Mouse (Mus musculus) CD4-positive, CD25-positive, alpha-beta regulatory T cell, adult 4 months (primary cell): ENCODE results near the gene Msrb1. TPM values are rescaled to one million over a fixed set of nuclear protein-coding genes. Genes with fewer than 3 reads are reported as not detected.
A peak's percentile ranks its signal among the peaks of the same experiment; 100 is the strongest.
"Not testable (repeated sequence)": the region's sequence is repeated elsewhere in the genome, so short reads cannot be mapped to it uniquely, and the experiment has no call there.

Source experiments
- ATAC-seq: one replicate; pipeline ENCODE4 v1.8.0; 2017
- polyA plus RNA-seq, 2 experiments: library from polyadenylated mRNA; unstranded; fragments of 100-300 nt; shearing (Covaris generic); gene quantifications; one replicate each; pipeline ENCODE4 v1.2.1; 2017

Gene Msrb1
- polyA plus RNA-seq, 2 experiments from 2014 or later: 29.3 to 30.1 TPM

- peak; percentile 90 for ATAC-seq
Observed at GRCm38 (mm10) chr17:24719494-24720222, 16.8 kb upstream of the Msrb1 start.

- ATAC-seq: not testable (repeated sequence)
Observed at GRCm38 (mm10) chr17:24720616-24721015, 15.8 kb upstream of the Msrb1 start.

DNA sequence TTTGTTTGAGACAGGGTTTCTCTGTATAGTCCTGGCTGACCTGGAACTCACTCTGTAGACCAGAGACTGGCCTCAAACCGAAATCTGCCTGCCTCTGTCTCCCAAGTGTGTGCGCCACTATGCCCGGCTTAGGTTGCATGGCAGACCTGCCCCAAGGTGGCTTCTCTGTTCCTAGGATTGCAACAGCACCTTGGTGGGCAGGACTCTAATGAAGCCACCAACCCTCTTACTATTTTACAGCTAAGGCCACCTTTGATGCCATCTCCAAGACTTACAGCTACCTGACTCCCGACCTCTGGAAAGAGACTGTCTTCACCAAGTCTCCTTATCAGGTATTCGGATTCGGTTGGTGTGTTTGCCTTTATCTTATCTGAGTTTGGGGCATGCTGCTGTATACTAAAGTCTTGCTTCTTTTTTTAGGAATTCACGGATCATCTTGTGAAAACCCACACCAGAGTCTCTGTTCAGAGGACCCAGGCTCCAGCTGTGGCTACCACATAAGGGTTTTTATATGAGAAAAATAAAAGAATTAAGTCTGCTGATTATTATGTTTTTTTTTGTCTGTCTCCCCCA is 15.0 kb upstream of the Msrb1 start:
- not testable (repeated sequence) for ATAC-seq

- ATAC-seq: no peak
Observed at GRCm38 (mm10) chr17:24722220-24722924, 14.1 kb upstream of the Msrb1 start.

DNA sequence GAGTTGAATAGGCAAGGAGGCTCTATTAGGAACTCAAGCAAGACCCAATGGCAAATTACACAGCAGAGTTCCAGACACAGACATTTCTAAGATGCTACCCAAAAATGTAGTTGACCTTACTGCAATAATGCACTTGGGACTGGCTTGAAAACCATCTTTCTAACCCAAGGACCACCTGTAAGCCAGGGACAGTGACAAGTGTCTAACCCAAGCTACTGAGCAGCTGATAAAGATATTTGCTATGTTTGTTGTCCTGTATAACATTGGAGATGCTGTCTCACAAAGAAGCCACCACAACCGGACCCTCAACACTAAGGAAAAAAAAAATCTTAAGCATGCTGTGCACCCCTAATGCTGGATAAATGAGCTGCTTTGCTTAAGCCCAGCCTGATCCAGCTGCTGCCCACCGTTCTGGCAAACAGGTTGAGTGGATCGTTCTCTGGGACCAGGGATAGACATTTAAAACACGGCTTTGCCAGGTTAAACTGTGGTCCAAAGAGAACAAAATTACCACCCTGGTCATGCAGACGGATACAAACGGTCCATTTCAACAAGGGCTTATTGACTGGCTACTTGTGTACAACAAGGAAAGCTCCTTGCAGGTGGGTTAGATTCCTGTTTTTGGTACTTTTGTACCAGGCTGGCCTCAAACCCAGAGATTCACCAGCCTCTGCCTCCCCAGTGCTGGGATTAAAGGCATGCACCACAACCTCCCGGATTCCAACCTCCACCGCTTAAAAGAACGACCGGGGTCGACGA is 13.1 kb upstream of the Msrb1 start:
- no peak for ATAC-seq

- ATAC-seq: peak; percentile 11
Observed at GRCm38 (mm10) chr17:24723881-24724180, 12.6 kb upstream of the Msrb1 start.

DNA sequence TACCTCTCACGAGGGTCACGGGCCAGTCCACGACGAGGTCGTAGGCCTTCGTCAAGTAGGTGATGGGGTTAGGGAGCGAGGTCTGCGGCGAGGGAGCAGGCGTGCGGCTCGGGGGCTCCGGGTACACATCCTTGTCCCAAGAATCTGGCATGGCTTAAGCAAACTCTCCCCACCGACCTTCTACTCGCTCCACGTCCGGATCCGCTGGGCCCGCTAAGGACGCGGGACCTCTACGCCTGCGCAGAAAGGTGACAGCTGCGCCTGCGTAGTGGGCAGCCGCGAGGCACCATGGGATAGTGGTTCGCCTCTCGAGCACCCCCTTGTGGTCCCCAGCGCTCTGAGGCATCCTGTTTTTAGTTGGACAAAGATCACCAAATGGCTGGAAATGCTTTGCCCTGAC is 12.3 kb upstream of the Msrb1 start, which contains the start of gene Ndufb10:
Gene Ndufb10 (minus strand): TSS at position 295 of the 400 bp plus-strand sequence.
- ATAC-seq: peak; percentile 50

DNA sequence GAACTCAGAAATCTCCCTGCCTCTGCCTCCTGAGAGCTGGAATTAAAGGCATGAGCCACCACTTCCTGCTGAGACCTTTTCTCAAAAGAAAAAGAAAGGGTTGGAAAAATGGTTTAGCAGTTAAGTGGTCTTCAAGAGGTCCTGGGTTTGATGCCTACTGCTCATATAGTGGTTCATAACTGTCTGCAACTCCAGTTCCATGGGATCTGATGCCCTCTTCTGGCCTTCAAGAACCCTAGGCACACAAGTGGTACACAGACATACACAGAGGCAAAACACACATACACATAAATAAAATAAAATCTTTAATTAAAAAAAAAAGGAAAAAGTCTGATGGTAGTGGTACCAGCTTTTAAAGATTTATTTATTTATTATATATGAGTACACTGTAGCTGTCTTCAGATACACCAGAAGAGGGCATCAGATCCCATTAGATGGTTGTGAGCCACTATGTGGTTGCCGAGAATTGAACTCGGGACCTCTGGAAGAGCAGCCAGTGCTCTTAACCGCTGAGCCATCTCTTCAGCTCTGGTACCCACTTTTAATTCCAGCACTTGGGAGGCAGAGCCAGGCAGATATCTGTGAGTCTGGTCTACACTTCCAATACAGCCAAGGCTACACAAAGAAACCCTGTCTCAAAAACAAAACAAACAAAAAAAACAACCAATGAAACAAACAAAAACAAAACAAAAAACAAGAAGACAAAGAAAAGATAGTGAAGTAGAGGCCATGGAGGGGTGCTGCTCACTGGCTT is 10.6 kb upstream of the Msrb1 start:
- no peak for ATAC-seq

- no peak for ATAC-seq
Observed at GRCm38 (mm10) chr17:24727618-24728017, 8.8 kb upstream of the Msrb1 start, which contains the start of gene Rpl3l. TSS of gene Rpl3l (plus strand) at chr17:24727820.

DNA sequence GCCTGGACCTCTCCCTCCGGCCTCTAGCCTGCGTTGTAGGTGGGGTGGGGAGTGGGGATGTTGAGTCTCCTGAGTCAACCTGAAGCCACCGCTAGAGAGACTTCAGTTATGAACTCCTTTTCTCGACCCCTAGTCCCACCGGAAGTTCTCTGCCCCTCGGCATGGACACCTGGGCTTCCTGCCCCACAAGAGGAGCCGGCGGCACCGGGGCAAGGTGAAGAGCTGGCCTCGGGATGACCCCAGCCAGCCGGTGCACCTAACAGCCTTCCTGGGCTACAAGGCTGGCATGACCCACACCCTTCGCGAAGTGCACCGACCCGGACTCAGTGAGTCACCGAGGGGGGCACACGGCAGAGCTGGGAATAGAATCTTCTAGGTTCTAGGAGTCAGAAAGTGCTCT is 8.3 kb upstream of the Msrb1 start:
- ATAC-seq: no peak

GRCm38 (mm10) chr17:24729067-24729466 is 7.4 kb upstream of the Msrb1 start:
- ATAC-seq: no peak

DNA sequence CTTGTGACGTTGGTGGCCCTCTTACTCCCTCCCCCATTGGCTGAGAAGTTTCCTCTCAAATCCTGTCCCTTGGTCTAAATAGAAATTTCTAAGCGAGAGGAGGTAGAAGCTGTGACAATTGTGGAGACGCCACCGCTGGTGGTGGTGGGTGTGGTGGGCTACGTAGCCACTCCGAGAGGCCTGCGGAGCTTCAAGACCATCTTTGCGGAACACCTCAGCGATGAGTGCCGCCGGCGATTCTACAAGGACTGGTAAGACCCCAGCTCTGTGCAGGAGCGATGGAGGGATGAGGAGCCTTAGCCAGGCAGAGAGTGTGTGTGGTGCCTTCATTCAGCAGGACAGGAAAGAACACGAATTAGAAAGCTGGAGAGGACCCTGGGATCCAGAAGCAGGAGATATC is 5.7 kb upstream of the Msrb1 start:
- ATAC-seq: no peak

DNA sequence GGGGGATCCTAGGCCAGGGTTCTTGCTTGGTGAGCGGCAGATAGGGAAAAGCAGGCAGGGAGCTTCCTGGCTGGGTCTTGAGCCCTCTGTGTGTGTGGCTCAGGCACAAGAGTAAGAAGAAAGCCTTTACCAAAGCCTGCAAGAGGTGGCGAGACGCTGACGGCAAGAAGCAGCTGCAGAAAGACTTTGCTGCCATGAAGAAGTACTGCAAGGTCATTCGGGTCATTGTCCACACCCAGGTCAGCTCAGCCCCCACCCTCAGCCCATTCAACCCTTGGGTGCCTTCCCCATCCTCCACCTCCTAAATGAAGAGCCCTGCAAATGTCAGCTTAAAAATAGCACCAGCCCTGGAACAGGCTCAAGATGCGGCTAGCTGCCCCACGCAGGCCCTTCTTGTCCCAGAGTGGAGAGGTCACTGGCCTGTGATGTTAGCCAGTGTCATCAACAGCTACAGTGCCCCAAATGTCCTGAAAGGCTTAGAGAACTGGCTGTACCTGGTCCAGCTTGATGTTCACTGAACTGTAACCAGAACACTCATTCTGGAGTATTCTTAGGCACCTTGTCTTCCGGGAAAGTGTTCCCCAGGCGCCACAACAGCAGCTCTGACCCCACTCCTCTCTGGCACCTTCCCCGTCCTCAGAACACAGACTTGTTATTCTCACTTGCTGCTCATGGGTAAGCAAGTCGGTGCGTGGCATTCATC is 4.1 kb upstream of the Msrb1 start:
- no peak for ATAC-seq

DNA sequence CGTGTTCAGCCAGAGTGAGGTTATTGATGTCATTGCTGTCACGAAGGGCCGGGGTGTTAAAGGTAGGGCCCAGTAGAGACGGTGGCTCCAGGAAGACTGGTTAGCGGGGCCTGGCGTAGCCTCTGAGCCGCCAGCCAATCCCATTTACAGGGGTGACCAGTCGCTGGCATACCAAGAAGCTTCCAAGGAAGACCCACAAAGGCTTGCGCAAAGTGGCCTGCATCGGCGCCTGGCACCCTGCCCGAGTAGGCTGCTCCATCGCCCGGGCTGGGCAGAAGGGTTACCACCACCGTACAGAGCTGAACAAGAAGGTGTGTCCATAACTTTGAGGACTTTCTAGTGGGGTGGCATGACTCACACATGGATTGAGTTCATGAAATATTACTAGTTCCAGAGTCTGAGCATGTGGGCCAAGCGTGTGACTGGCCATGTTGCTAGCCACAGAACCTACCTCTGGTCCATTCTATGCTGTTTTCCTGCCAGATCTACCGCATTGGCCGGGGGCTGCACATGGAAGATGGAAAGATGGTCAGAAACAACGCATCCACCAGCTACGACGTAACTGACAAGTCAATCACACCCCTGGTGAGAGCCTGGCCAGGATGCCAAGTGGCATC is 2.9 kb upstream of the Msrb1 start:
- no peak for ATAC-seq

DNA sequence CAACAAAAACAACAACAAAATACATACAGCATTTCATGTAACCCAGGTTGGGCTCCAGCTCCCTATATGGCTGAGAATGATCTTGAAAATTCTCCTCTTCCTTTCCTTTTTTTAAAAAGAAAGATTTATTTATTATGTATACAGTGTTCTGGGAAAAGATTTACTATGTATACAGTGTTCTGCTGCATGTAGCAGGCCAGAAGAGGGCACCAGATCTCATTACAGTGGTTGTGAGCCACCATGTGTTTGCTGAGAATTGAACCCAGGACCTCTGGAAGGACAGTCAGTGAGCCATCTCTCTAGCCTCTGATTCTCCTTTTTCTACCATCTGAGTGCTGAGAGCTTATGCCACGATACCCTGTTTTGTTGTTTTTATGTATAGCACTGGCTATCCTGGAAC is 1.9 kb upstream of the Msrb1 start:
- no peak for ATAC-seq

DNA sequence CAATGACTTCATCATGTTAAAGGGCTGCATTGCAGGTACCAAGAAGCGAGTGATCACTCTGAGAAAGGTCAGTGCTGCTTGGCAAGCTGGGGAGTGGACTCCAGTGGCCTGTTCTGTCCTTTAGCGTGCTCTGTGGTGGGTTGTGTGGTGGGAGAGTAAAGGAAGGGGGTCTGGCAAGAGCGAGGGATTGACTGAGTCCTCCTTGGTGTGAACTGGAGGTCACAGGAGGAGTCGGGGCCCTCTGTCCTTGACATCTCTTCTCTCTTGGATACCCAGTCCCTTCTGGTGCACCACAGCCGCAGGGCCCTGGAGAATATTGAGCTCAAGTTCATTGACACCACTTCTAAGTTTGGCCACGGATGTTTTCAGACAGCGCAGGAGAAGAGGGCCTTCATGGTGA is 996 bp upstream of the Msrb1 start:
- no peak for ATAC-seq

DNA sequence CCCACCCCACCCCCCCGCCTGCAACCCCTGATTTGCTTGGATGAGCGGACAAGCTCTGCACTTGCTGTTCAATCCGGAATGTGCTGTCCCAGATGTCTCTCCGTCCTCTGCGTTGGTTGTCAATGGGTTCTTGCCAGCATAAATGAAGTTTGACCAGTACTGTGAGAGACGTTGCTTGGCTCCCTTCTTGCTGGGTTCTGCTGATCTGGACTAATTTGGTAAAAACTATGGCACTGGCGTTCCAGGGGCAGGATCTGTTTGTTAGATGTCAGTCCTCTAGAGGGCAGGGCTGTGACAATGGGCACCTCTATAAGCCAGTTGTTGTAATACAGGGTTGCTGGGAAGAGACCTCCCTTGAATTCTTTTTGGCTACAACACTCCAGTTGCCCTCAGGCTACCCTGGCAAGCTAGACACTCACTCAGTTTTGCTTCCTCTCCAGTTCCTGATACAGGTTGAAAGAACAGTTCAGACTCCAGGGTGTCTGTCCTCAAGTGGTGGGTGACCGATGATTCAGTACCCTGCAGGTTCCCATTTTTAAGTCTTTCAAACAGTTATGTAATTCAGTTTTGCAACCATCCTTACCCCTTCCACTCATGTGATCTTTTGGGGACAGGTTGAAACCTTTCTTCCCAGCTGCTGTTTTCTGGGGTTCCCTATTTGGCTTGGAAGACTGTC is 831 bp downstream of the Msrb1 start:
- ATAC-seq: no peak

- ATAC-seq: no peak
Observed at GRCm38 (mm10) chr17:24738238-24738637, 1.8 kb downstream of the Msrb1 start.

GRCm38 (mm10) chr17:24739926-24740325 is 3.5 kb downstream of the Msrb1 start:
- ATAC-seq: no peak

GRCm38 (mm10) chr17:24742307-24742706 is 5.9 kb downstream of the Msrb1 start:
- no peak for ATAC-seq

- ATAC-seq: no peak
Observed at GRCm38 (mm10) chr17:24743896-24744295, 7.5 kb downstream of the Msrb1 start.
